Mouse (Mus musculus): ENCODE data around the gene Uba6. TPM values are rescaled to one million over a fixed set of nuclear protein-coding genes. Genes with fewer than 3 reads are reported as not detected.

The Uba6 gene
- polyA plus RNA-seq, 1 experiment, result 5.1 TPM

DNA sequence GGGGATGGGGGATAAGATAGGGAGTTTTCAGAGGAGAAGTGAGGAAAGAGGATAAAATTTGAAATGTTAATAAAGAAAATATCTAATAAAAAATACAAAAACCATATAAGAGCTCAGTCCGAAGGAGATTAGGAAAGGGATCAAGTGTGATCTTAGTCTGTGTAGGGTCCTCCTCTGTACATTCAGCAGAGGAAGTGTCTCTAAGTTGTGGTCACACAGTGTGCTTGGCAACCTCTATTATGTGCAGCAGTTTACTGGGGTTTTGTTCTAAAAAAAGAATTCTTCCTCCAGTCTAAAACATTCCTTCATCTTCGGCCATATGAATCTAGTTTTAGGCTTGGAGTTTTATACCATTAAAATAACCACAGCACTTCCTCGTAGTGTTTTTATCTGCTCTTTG is 73.6 kb downstream of the Uba6 start:
- 7% methylated on average over 3 of the region's 3 CpGs for WGBS
- H3K4me1 ChIP-seq (ENCODE audit: control insufficient read depth, insufficient read depth, low read length), result no peaks in the 10 kb centered on the region; the same call in none of the 2 replicates
- no peak overlapping the region for H3K27ac ChIP-seq (ENCODE audit: control insufficient read depth, insufficient read depth, low read depth, low read length, poor library complexity)
- no peak overlapping the region for H3K4me3 ChIP-seq (replicated peaks; ENCODE audit: control insufficient read depth, low read depth, low read length)
- TF ChIP-seq CTCF (IDR thresholded peaks at IDR 0.05; ENCODE audit: control insufficient read depth, insufficient read depth, low read length), result no peak
- no peak for TF ChIP-seq POLR2A (IDR thresholded peaks at IDR 0.05; ENCODE audit: borderline replicate concordance, control insufficient read depth, low read depth, low read length)

DNA sequence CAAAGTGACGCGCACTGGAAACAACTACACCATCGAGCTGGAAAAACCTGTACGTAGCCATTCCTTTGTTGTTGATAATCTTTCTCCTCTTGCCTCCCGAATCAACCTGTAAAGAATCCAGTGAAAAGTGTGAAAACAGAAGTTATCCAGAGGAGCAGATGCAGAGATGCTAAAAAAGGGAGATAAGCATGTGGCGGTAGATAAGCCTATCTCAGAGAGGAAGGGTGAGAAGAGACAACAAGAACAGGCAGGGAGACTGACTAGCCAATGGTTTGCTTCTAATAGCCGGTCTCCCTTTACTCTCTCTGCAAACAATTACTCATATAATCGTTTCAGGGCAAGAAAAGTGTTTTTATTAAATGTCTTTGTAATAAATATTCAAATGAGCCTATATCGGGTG is 77.8 kb downstream of the Uba6 start:
- H3K27ac ChIP-seq (ENCODE audit: control insufficient read depth, insufficient read depth, low read depth, low read length, poor library complexity), result no peak overlapping the region
- H3K4me3 ChIP-seq (replicated peaks; ENCODE audit: control insufficient read depth, low read depth, low read length), result no peak overlapping the region
- WGBS, result 78% methylated on average over 9 of the region's 9 CpGs
- TF ChIP-seq CTCF (IDR thresholded peaks at IDR 0.05; ENCODE audit: control insufficient read depth, insufficient read depth, low read length), result no peak
- TF ChIP-seq POLR2A (IDR thresholded peaks at IDR 0.05; ENCODE audit: borderline replicate concordance, control insufficient read depth, low read depth, low read length), result no peak
- no peaks in the 10 kb centered on the region; the same call in none of the 2 replicates for H3K4me1 ChIP-seq (ENCODE audit: control insufficient read depth, insufficient read depth, low read length)

DNA sequence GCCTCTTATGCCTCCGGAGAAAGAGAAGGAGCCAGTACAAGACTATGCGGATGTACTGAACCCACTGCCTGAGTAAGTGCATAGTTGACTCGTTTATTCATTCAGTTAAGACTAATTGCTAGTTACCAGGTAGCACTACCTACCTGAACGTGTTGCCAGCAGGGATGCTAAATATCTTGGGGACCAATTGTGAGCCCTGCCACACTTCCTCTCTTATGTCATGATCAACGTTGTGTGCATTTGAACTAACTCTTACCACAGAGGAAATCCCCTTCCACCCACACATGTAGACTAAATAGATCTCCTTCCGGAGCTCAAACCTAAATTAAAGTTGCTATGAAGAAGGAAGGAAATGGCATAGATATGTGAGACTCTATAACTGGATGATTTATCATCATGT is 85.9 kb downstream of the Uba6 start:
- Histone ChIP-seq H3K4me3 (replicated peaks; ENCODE audit: control insufficient read depth, low read depth, low read length) (no peak overlapping the region), H3K27ac (ENCODE audit: control insufficient read depth, insufficient read depth, low read depth, low read length, poor library complexity) (no peak overlapping the region; the same call in 1 of the 2 replicates), H3K4me1 (ENCODE audit: control insufficient read depth, insufficient read depth, low read length) (no peaks in the 10 kb centered on the region; the same call in 1 of the 2 replicates)
- TF ChIP-seq POLR2A (IDR thresholded peaks at IDR 0.05; ENCODE audit: borderline replicate concordance, control insufficient read depth, low read depth, low read length) (no peak), CTCF (IDR thresholded peaks at IDR 0.05; ENCODE audit: control insufficient read depth, insufficient read depth, low read length) (no peak)
- WGBS, result 20% methylated on average over 6 of the region's 6 CpGs

DNA sequence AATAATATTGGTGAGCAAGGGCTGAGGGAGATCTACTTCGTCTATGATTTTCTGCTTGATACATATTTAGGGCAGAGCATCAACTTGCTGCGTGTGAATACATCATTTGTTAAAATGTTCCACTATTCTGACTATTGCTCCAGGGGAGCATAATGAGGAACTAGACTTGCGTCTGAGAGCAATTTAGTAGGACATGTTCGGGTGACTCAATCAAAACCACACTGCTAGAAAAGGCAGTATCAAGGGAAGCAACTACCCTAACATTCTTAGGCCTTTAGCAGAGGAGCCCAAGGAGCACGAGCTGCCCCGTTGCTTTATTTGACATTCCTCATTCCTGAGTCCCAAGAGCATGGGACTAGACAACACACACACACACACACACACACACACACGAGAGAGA is 87.6 kb downstream of the Uba6 start:
- no peaks in the 10 kb centered on the region; the same call in 1 of the 2 replicates for H3K4me1 ChIP-seq (ENCODE audit: control insufficient read depth, insufficient read depth, low read length)
- 28% methylated on average over 7 of the region's 7 CpGs for WGBS
- TF ChIP-seq POLR2A (IDR thresholded peaks at IDR 0.05; ENCODE audit: borderline replicate concordance, control insufficient read depth, low read depth, low read length), result no peak
- TF ChIP-seq CTCF (IDR thresholded peaks at IDR 0.05; ENCODE audit: control insufficient read depth, insufficient read depth, low read length), result no peak
- peak overlapping the region; percentile 39; the same call in 1 of the 2 replicates for H3K27ac ChIP-seq (ENCODE audit: control insufficient read depth, insufficient read depth, low read depth, low read length, poor library complexity)
- H3K4me3 ChIP-seq (replicated peaks; ENCODE audit: control insufficient read depth, low read depth, low read length), result no peak overlapping the region

DNA sequence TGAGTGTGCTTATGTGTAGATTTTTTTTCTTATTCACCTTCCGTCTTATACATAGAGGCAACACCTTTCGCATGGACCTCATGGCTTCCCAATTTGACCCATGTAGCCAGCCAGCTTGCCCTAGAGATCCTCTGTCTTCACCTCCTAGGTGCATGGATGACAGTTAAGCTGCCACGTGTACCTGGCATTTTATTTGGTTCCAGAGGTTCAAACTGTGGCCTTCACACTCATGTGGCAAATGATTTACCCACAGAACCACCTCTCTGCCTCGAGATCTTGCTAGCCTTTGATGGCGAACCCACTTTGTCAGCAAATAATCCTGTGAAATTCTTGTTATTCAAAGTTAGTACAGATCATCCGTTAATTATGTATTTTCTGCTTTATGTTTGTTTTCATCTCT is 88.6 kb downstream of the Uba6 start:
- no peak for TF ChIP-seq CTCF (IDR thresholded peaks at IDR 0.05; ENCODE audit: control insufficient read depth, insufficient read depth, low read length)
- no peak for TF ChIP-seq POLR2A (IDR thresholded peaks at IDR 0.05; ENCODE audit: borderline replicate concordance, control insufficient read depth, low read depth, low read length)
- Histone ChIP-seq H3K4me3 (replicated peaks; ENCODE audit: control insufficient read depth, low read depth, low read length) (no peak overlapping the region), H3K4me1 (ENCODE audit: control insufficient read depth, insufficient read depth, low read length) (no peaks in the 10 kb centered on the region; the same call in 1 of the 2 replicates), H3K27ac (ENCODE audit: control insufficient read depth, insufficient read depth, low read depth, low read length, poor library complexity) (no peak overlapping the region)
- WGBS, result 84% methylated on average over 6 of the region's 6 CpGs

DNA sequence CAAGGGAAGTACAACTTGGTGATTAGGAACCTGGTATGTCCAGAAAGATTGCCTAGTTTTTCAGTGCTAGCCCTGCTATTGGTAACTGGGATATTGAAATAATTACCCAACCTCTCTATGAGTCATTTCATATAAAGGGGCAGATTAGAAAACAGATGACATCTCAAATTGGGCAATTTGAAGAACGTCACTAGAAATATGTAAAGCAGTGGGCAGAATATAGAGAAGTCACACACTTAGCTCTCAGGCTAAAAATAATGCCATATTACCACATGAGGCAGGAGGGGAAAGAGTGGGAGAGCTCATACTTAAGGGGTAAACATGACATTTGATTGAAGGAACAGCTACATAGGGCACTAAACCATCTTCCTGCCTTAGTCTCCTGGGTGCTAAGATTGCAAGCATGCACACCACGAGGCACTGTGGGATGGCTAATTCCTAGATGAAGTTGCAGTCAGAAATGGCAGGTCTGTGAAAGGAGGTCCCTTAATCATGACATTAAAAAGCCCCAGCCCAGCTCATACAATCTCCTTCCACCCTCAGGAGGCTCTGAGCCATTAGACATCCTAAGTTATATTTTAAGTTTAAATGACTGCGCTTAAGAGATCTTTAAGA is 93.8 kb downstream of the Uba6 start:
- Histone ChIP-seq H3K27ac (ENCODE audit: control insufficient read depth, insufficient read depth, low read depth, low read length, poor library complexity) (peak overlapping the region; percentile 22; the same call in 1 of the 2 replicates), H3K4me1 (ENCODE audit: control insufficient read depth, insufficient read depth, low read length) (peaks cover 3% of the 10 kb centered on the region), H3K4me3 (replicated peaks; ENCODE audit: control insufficient read depth, low read depth, low read length) (no peak overlapping the region)
- WGBS, result 37% methylated on average over 3 of the region's 3 CpGs
- TF ChIP-seq CTCF (IDR thresholded peaks at IDR 0.05; ENCODE audit: control insufficient read depth, insufficient read depth, low read length), result no peak
- TF ChIP-seq POLR2A (IDR thresholded peaks at IDR 0.05; ENCODE audit: borderline replicate concordance, control insufficient read depth, low read depth, low read length), result no peak

DNA sequence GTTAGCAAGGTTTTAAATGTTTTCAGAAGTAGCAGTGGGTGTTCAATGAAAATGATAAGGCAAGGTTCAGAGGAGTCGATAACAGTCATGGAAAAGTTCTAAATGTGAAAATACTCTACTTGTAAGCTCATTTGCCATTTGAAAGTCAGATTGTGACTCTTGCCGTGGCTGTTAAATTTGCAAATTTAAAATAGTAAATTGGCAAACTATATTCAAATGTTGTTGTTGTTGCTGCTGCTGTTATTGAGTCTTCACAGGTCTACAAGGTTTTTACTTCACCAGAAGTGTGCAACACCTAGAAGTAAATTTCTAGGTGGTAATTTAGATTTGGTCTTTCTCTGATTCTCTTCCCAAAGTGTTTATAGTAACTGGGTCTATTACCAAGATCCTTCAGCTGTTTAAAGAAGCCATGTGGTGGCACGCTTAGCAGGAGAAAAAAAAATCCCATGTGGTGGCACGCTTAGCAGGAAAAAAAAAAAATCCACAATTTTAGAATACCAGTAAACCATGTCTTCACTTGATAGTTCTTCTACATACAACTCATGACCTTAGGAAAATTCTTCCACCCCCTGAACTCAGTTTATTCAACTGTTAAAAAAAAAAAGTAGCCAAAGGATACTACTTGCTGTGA is 99.7 kb downstream of the Uba6 start:
- H3K4me3 ChIP-seq (replicated peaks; ENCODE audit: control insufficient read depth, low read depth, low read length), result peak overlapping the region; percentile 40
- H3K4me1 ChIP-seq (ENCODE audit: control insufficient read depth, insufficient read depth, low read length), result peaks cover 4% of the 10 kb centered on the region
- 2% methylated on average over 4 of the region's 4 CpGs for WGBS
- TF ChIP-seq POLR2A (IDR thresholded peaks at IDR 0.05; ENCODE audit: borderline replicate concordance, control insufficient read depth, low read depth, low read length), result no peak
- TF ChIP-seq CTCF (IDR thresholded peaks at IDR 0.05; ENCODE audit: control insufficient read depth, insufficient read depth, low read length), result no peak
- H3K27ac ChIP-seq (ENCODE audit: control insufficient read depth, insufficient read depth, low read depth, low read length, poor library complexity), result no peak overlapping the region

DNA sequence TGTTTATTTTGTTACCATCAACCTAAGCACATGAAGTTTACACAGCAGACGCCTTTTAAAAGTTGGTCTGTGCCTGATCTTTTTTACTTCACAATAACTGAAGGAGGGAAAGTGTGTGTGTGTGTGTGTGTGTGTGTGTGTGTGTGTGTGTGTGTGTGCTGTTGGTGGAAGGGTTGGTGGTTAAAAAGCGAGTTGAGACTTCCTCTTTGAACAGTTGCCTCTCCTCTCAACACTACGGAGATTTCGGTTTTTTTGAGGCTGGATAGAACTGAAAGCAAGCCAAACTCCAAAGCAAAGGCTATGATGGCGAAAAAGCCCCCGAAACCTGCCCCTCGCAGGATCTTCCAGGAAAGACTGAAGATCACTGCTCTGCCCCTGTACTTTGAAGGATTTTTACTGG is 101.1 kb downstream of the Uba6 start, which contains the start of gene Stap1:
Stap1 (plus strand) TSS at position 209 of the 400 bp plus-strand sequence.
- WGBS, result 4% methylated on average over 7 of the region's 7 CpGs
- peak within 1 kb of the TSS; percentile 96 for H3K27ac ChIP-seq (ENCODE audit: control insufficient read depth, insufficient read depth, low read depth, low read length, poor library complexity)
- TF ChIP-seq POLR2A (IDR thresholded peaks at IDR 0.05; ENCODE audit: borderline replicate concordance, control insufficient read depth, low read depth, low read length) (no peak), CTCF (IDR thresholded peaks at IDR 0.05; ENCODE audit: control insufficient read depth, insufficient read depth, low read length) (no peak)
- H3K4me3 ChIP-seq (replicated peaks; ENCODE audit: control insufficient read depth, low read depth, low read length), result peak within 1 kb of the TSS; percentile 75
- peaks cover 4% of the 10 kb centered on the region for H3K4me1 ChIP-seq (ENCODE audit: control insufficient read depth, insufficient read depth, low read length)

Measured in bone marrow, adult 2 months (tissue).